Mouse (Mus musculus) intestine, embryonic 16.5 days (tissue): ENCODE data around the gene Spata31. TPM values are rescaled to one million over a fixed set of nuclear protein-coding genes. Genes with fewer than 3 reads are reported as not detected.

Source experiments
- ATAC-seq: fragments of 200-750 bp; cut with Nextera tagmentation; 2 replicates; pipeline ENCODE4 v1.8.0; 2017; ENCODE audit warnings: moderate TSS enrichment, moderate library complexity
- H3K27ac ChIP-seq: fragments of 300-500 bp; sonication (generic); 2 replicates; pipeline ENCODE4 v1.5.1; 2014; ENCODE audit warnings: mild to moderate bottlenecking, low read length
- H3K27me3 ChIP-seq: fragments of 300-500 bp; sonication (generic); replicated peaks from 2 replicates; pipeline ENCODE4 v1.6.1; 2014; ENCODE audit warnings: low read length, control low read depth, mixed read lengths; ENCODE audit not compliant: control insufficient read depth, insufficient read depth
- H3K36me3 ChIP-seq: fragments of 300-500 bp; sonication (generic); 2 replicates; pipeline ENCODE4 v1.6.1; 2014; ENCODE audit warnings: low read length, control low read depth; ENCODE audit not compliant: control insufficient read depth, insufficient read depth
- H3K4me1 ChIP-seq: fragments of 300-500 bp; sonication (generic); 2 replicates; pipeline ENCODE4 v1.6.1; 2014; ENCODE audit warnings: low read length, control low read depth, mixed read lengths; ENCODE audit not compliant: control insufficient read depth, insufficient read depth
- H3K4me2 ChIP-seq: fragments of 300-500 bp; sonication (generic); 2 replicates; pipeline ENCODE4 v1.6.1; 2014; ENCODE audit warnings: low read depth, low read length, control low read depth
- H3K4me3 ChIP-seq: fragments of 300-500 bp; sonication (generic); 2 replicates; pipeline ENCODE4 v1.5.1; 2014; ENCODE audit warnings: mild to moderate bottlenecking, low read length
- H3K9ac ChIP-seq: fragments of 300-500 bp; sonication (generic); 2 replicates; pipeline ENCODE4 v1.6.1; 2014; ENCODE audit warnings: low read depth, low read length
- H3K9me3 ChIP-seq: fragments of 300-500 bp; sonication (generic); 2 replicates; pipeline ENCODE4 v1.6.1; 2016; ENCODE audit warnings: low read length, control low read depth; ENCODE audit not compliant: control insufficient read depth
- WGBS: fragments of 180-500 bp; shearing (Covaris S2); extraction: QIAGEN DNeasy Blood & Tissue Kit; methylation state at CpG from one replicate; pipeline ENCODE4 v1.1.7; 2014; 5-methylcytosine and 5-hydroxymethylcytosine counted together
- polyA plus RNA-seq: library from polyadenylated mRNA; unstranded; fragments of >200 nt; fragmentation: Nextera tagmentation; extraction: Ambion mirVana; gene quantifications from 2 replicates; pipeline ENCODE4 v1.2.1, GENCODE M21; 2015

Gene Spata31
- not detected in 2 replicates for polyA plus RNA-seq

GRCm38 (mm10) chr13:64917191-64917590 lies at the start of gene Spata31:
TSS of gene Spata31 (plus strand) at chr13:64917406.
- H3K9me3 ChIP-seq, result no peaks in the 10 kb centered on the region
- H3K9ac ChIP-seq, result no peak within 1 kb of the TSS
- H3K4me3 ChIP-seq, result no peak within 1 kb of the TSS
- H3K27ac ChIP-seq, result no peak within 1 kb of the TSS
- no peaks in the 10 kb centered on the region for H3K27me3 ChIP-seq
- WGBS, result 71% methylated on average over 1 of the region's 1 CpGs
- no peaks in the 10 kb centered on the region for H3K4me1 ChIP-seq
- H3K36me3 ChIP-seq, result no peaks in the 10 kb centered on the region
- ATAC-seq, result no peak
- no peak within 1 kb of the TSS for H3K4me2 ChIP-seq

GRCm38 (mm10) chr13:64903132-64903531 lies 14.1 kb upstream of the Spata31 start:
- WGBS, result 38% methylated on average over 1 of the region's 1 CpGs

GRCm38 (mm10) chr13:64903585-64904208 lies 13.5 kb upstream of the Spata31 start, which contains the start of gene Cntnap3:
TSS of gene Cntnap3 (minus strand) at chr13:64903955.
- Histone ChIP-seq H3K27me3 (no peaks in the 10 kb centered on the region), H3K9me3 (no peaks in the 10 kb centered on the region), H3K4me2 (0 out of 2 replicates have a peak within 1 kb of the TSS, but pooled peaks have one; percentile 17), H3K4me1 (no peaks in the 10 kb centered on the region), H3K36me3 (no peaks in the 10 kb centered on the region), H3K9ac (no peak within 1 kb of the TSS), H3K27ac (no peak within 1 kb of the TSS), H3K4me3 (peak within 1 kb of the TSS; percentile 20; the same call in 1 of the 2 replicates)
- WGBS, result 11% methylated on average over 16 of the region's 16 CpGs
- ATAC-seq, result peak; percentile 80

More at GRCm38 (mm10) chr13:64903132-64903531, 14.1 kb upstream of the Spata31 start:
- no peaks in the 10 kb centered on the region for H3K27me3 ChIP-seq
- no peaks in the 10 kb centered on the region for H3K4me1 ChIP-seq
- no peak for ATAC-seq
- no peak overlapping the region for H3K9ac ChIP-seq
- no peak overlapping the region for H3K27ac ChIP-seq
- no peak overlapping the region for H3K4me3 ChIP-seq
- no peaks in the 10 kb centered on the region for H3K36me3 ChIP-seq
- H3K9me3 ChIP-seq, result no peaks in the 10 kb centered on the region
- H3K4me2 ChIP-seq, result no peak overlapping the region

Other genes with a start within 250 kb of the Spata31 start
- gene Cntnap3, start 13.5 kb upstream of the Spata31 start, polyA plus RNA-seq, result 0.94 and 1.1 TPM in 2 replicates
- not detected in 2 replicates for gene Spata31d1c, start 115.7 kb downstream of the Spata31 start, polyA plus RNA-seq
- gene Prss47, start 135.4 kb downstream of the Spata31 start, polyA plus RNA-seq, result not detected in 2 replicates
- 44.3 and 44.5 TPM in 2 replicates for gene Mfsd14b, start 195.6 kb downstream of the Spata31 start, polyA plus RNA-seq
- not detected in 2 replicates for gene Olfr465-ps1, start 220.7 kb downstream of the Spata31 start, polyA plus RNA-seq
- not detected in 2 replicates for gene Olfr466, start 232.8 kb downstream of the Spata31 start, polyA plus RNA-seq